7 mouse cellular contexts compared by ENCODE assay signal in the genomic region with DNA sequence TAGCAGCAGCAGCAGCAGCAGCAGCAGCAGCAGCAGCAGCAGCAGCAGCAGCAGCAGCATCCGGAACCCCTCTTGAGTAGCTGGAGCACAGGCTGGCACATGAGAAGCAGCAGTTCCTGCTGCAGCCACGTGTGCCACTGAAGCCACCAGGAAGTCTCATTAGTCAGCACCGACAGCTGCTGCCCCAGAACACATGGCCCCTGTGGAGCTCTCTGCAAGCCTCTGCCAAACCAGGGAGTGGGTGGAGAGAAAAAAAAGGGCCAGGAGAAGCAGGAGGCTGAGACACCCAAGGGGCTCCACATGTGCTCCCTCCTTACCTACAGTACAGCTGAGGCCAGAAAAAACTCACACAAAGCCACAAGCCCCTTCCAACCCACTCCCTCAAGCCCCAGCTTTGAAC.
A peak's percentile ranks its signal among the peaks of the same experiment; 100 is the strongest.
DNase-seq lines count a peak whose midpoint lies in the region; ATAC-seq and TF ChIP-seq lines count a peak whose summit lies in the region.

No protein-coding gene starts in this region.

- peak; percentile 79 for DNase-seq in adrenal gland, postnatal 14 days
- peak; percentile 72 for DNase-seq in gastrocnemius, adult 2 months
- DNase-seq in liver, embryonic 11.5 days (ENCODE audit: low spot score) = no peak
- peak; percentile 48 for DNase-seq in neural tube, embryonic 10.5 days (ENCODE audit: extremely low spot score, low spot score)
- DNase-seq in thymus, postnatal 10 days (ENCODE audit: low spot score in 2 of 2) = peak; percentile 63 to 65

- 17% methylated on average over 3 of the region's 3 CpGs for WGBS in intestine, embryonic 15.5 days
- 16% methylated on average over 3 of the region's 3 CpGs for WGBS in liver, embryonic 11.5 days

- 0 out of 2 replicates have a peak, but pooled peaks have one; percentile 9 for ATAC-seq in intestine, embryonic 15.5 days
- ATAC-seq in liver, embryonic 11.5 days (replicated peaks; ENCODE audit: low FRiP score) = no peak

- H3K36me3 ChIP-seq in E14TG2a.4 (ENCODE audit: insufficient read depth, low read length) = peaks cover 14% of the 10 kb centered on the region; the same call in 1 of the 2 replicates
- no peaks in the 10 kb centered on the region for H3K36me3 ChIP-seq in intestine, embryonic 15.5 days
- no peaks in the 10 kb centered on the region for H3K36me3 ChIP-seq in liver, embryonic 11.5 days (ENCODE audit: control insufficient read depth, insufficient read depth, low read length)

- H3K9ac ChIP-seq in intestine, embryonic 15.5 days = no peak overlapping the region
- no peak overlapping the region for H3K9ac ChIP-seq in liver, embryonic 11.5 days (ENCODE audit: low read depth, low read length)

- H3K4me2 ChIP-seq in intestine, embryonic 15.5 days (replicated peaks) = no peak overlapping the region
- no peak overlapping the region for H3K4me2 ChIP-seq in liver, embryonic 11.5 days

- H3K9me3 ChIP-seq in E14TG2a.4 (ENCODE audit: low read length) = no peaks in the 10 kb centered on the region
- no peaks in the 10 kb centered on the region for H3K9me3 ChIP-seq in intestine, embryonic 15.5 days
- H3K9me3 ChIP-seq in liver, embryonic 11.5 days (ENCODE audit: control insufficient read depth, low read length) = no peaks in the 10 kb centered on the region

- intact Hi-C loops in gastrocnemius, adult 2 months (cut with DNase I) = loop anchor here (5.0 kb wide), 3 partner anchors 39 to 299 kb away; no protein-coding TSS in a partner anchor

- no peak for TF ChIP-seq CTCF in E14TG2a.4 (conservative IDR thresholded peaks at IDR 0.05; ENCODE audit: low read length)
- no peak for TF ChIP-seq CTCF in gastrocnemius, adult 2 months (IDR thresholded peaks at IDR 0.05)

- H3K27me3 ChIP-seq in E14TG2a.4 (ENCODE audit: insufficient read depth, low read length) = no peaks in the 10 kb centered on the region
- H3K27me3 ChIP-seq in intestine, embryonic 15.5 days (replicated peaks) = no peaks in the 10 kb centered on the region
- H3K27me3 ChIP-seq in liver, embryonic 11.5 days (replicated peaks; ENCODE audit: control insufficient read depth, insufficient read depth, low read length) = no peaks in the 10 kb centered on the region

- peak overlapping the region; percentile 83 for H3K27ac ChIP-seq in gastrocnemius, adult 2 months
- H3K27ac ChIP-seq in intestine, embryonic 15.5 days = peak overlapping the region; percentile 57
- H3K27ac ChIP-seq in liver, embryonic 11.5 days (ENCODE audit: low read depth, low read length) = peak overlapping the region; percentile 57

- peak overlapping the region; percentile 29; the same call in 1 of the 2 replicates for H3K4me3 ChIP-seq in E14TG2a.4 (replicated peaks; ENCODE audit: low read length)
- H3K4me3 ChIP-seq in gastrocnemius, adult 2 months = no peak overlapping the region
- no peak overlapping the region for H3K4me3 ChIP-seq in intestine, embryonic 15.5 days (replicated peaks)
- H3K4me3 ChIP-seq in liver, embryonic 11.5 days (ENCODE audit: low read depth, low read length) = no peak overlapping the region

- peaks cover 95% of the 10 kb centered on the region for H3K4me1 ChIP-seq in E14TG2a.4 (replicated peaks; ENCODE audit: low read depth, low read length)
- peaks cover 54% of the 10 kb centered on the region for H3K4me1 ChIP-seq in intestine, embryonic 15.5 days (replicated peaks)
- H3K4me1 ChIP-seq in liver, embryonic 11.5 days (replicated peaks; ENCODE audit: control insufficient read depth, insufficient read depth, low read length) = peaks cover 51% of the 10 kb centered on the region
